ENCODE assay signal across 10 mouse cellular contexts in genomic region chr1:133057345-133058034, GRCm38 (mm10). TPM values are rescaled to one million over a fixed set of nuclear protein-coding genes. Genes with fewer than 3 reads are reported as not detected.
DNase-seq lines count a peak whose midpoint lies in the region; ATAC-seq and TF ChIP-seq lines count a peak whose summit lies in the region.
"Had no signal": no experiment of that assay in that cellular context is flagged by ENCODE, and none has a peak within 500 bp of the region (broad histone marks: within the 10 kb centered on the region; RNA-seq: fewer than 3 reads in every experiment).

No protein-coding gene starts in this region.

- H3K27ac ChIP-seq in kidney, embryonic 15.5 days, result 0 out of 2 replicates have a peak overlapping the region, but pooled peaks have one; percentile 22
- no peak overlapping the region for H3K27ac ChIP-seq in kidney, embryonic 16.5 days (ENCODE audit: low read length)
- H3K27ac ChIP-seq in hindbrain, postnatal 0 days, result peak overlapping the region; percentile 26; the same call in 1 of the 2 replicates
- H3K27ac ChIP-seq: liver, embryonic 13.5 days had no signal

- no peak for ATAC-seq in kidney, embryonic 15.5 days (replicated peaks; ENCODE audit: low FRiP score)
- no peak for ATAC-seq in kidney, embryonic 16.5 days (ENCODE audit: low FRiP score, low TSS enrichment)
- no peak for ATAC-seq in hindbrain, postnatal 0 days

- no peaks in the 10 kb centered on the region for H3K36me3 ChIP-seq in kidney, embryonic 15.5 days
- H3K36me3 ChIP-seq in kidney, embryonic 16.5 days (ENCODE audit: insufficient read depth, low read length), result no peaks in the 10 kb centered on the region
- H3K36me3 ChIP-seq in hindbrain, postnatal 0 days (ENCODE audit: insufficient read depth, low read length), result no peaks in the 10 kb centered on the region
- H3K36me3 ChIP-seq: liver, embryonic 13.5 days had no signal

- no peak overlapping the region for H3K4me3 ChIP-seq in kidney, embryonic 15.5 days (replicated peaks)
- H3K4me3 ChIP-seq in kidney, embryonic 16.5 days (ENCODE audit: low read length), result no peak overlapping the region
- H3K4me3 ChIP-seq in hindbrain, postnatal 0 days (ENCODE audit: low read length), result no peak overlapping the region
- H3K4me3 ChIP-seq: liver, embryonic 13.5 days had no signal

- DNase-seq in A20 (ENCODE audit: low read depth, low spot score), result peak; percentile 73
- DNase-seq in adrenal gland, postnatal 14 days, result peak; percentile 81
- no peak for DNase-seq in hindbrain, postnatal 0 days (ENCODE audit: low spot score)
- DNase-seq in frontal cortex, postnatal 10 days (ENCODE audit: low spot score in 2 of 2), result no peak
- no peak for DNase-seq in cerebellum, postnatal 36 days
- DNase-seq in cerebellum, postnatal 10 days, result no peak
- DNase-seq: cerebellum, adult 9-11 months; liver, embryonic 13.5 days had no signal

- H3K9ac ChIP-seq in kidney, embryonic 15.5 days, result no peak overlapping the region
- no peak overlapping the region for H3K9ac ChIP-seq in kidney, embryonic 16.5 days (replicated peaks; ENCODE audit: low read length)
- H3K9ac ChIP-seq in hindbrain, postnatal 0 days (replicated peaks; ENCODE audit: low read length), result 0 out of 2 replicates have a peak overlapping the region, but pooled peaks have one; percentile 9
- H3K9ac ChIP-seq: liver, embryonic 13.5 days had no signal

- no peaks in the 10 kb centered on the region for H3K9me3 ChIP-seq in kidney, embryonic 15.5 days (replicated peaks)
- no peaks in the 10 kb centered on the region for H3K9me3 ChIP-seq in kidney, embryonic 16.5 days (ENCODE audit: low read length)
- H3K9me3 ChIP-seq in hindbrain, postnatal 0 days (ENCODE audit: low read length), result no peaks in the 10 kb centered on the region
- H3K9me3 ChIP-seq: liver, embryonic 13.5 days had no signal

- WGBS in kidney, embryonic 15.5 days, result 46% methylated on average over 7 of the region's 7 CpGs
- WGBS in kidney, embryonic 16.5 days, result 48% methylated on average over 7 of the region's 7 CpGs
- 43% methylated on average over 7 of the region's 7 CpGs for WGBS in hindbrain, postnatal 0 days

- peaks cover 47% of the 10 kb centered on the region for H3K4me1 ChIP-seq in kidney, embryonic 15.5 days
- peaks cover 33% of the 10 kb centered on the region for H3K4me1 ChIP-seq in kidney, embryonic 16.5 days (ENCODE audit: insufficient read depth, low read length)
- peaks cover 8% of the 10 kb centered on the region; the same call in 1 of the 2 replicates for H3K4me1 ChIP-seq in hindbrain, postnatal 0 days (ENCODE audit: insufficient read depth, low read length)

- no peaks in the 10 kb centered on the region for H3K27me3 ChIP-seq in kidney, embryonic 15.5 days
- H3K27me3 ChIP-seq in kidney, embryonic 16.5 days (ENCODE audit: insufficient read depth, low read length), result no peaks in the 10 kb centered on the region
- no peaks in the 10 kb centered on the region for H3K27me3 ChIP-seq in hindbrain, postnatal 0 days (ENCODE audit: insufficient read depth, low read length)
- H3K27me3 ChIP-seq: liver, embryonic 13.5 days had no signal

- no peak overlapping the region for H3K4me2 ChIP-seq in kidney, embryonic 15.5 days
- no peak overlapping the region for H3K4me2 ChIP-seq in kidney, embryonic 16.5 days (replicated peaks; ENCODE audit: low read depth, low read length)
- H3K4me2 ChIP-seq in hindbrain, postnatal 0 days (ENCODE audit: low read depth, low read length), result no peak overlapping the region
- H3K4me2 ChIP-seq: liver, embryonic 13.5 days had no signal

- TF ChIP-seq CTCF in hindbrain, postnatal 0 days (IDR thresholded peaks at IDR 0.05; ENCODE audit: low read depth), result no peak

RNA-seq across cellular contexts. Expression of gene Pik3c2b, which starts 12.0 kb away (rescaled TPM):
- 6.1 and 6.3 TPM in 2 replicates for polyA plus RNA-seq in kidney, embryonic 15.5 days (2015; fragmentation: Nextera tagmentation; extraction: Ambion mirVana)
- 5.1 and 5.8 TPM in 2 replicates for polyA plus RNA-seq in kidney, embryonic 16.5 days (2015; fragmentation: Nextera tagmentation; extraction: Ambion mirVana)
- total RNA-seq in adrenal gland, postnatal 14 days (2021), result 8.4 and 11.3 TPM in 2 replicates
- total RNA-seq in hindbrain, postnatal 0 days (2014; rRNA removed), result 20.7 and 23.0 TPM in 2 replicates
- polyA plus RNA-seq in hindbrain, postnatal 0 days (2015; fragmentation: Nextera tagmentation; extraction: Ambion mirVana), result 7.1 and 8.7 TPM in 2 replicates

RNA-seq across cellular contexts. Expression of gene Mdm4, which starts 27.1 kb away (rescaled TPM):
- polyA plus RNA-seq in kidney, embryonic 15.5 days (2015; fragmentation: Nextera tagmentation; extraction: Ambion mirVana), result 32.4 and 32.6 TPM in 2 replicates
- polyA plus RNA-seq in kidney, embryonic 16.5 days (2015; fragmentation: Nextera tagmentation; extraction: Ambion mirVana), result 27.2 and 29.0 TPM in 2 replicates
- total RNA-seq in adrenal gland, postnatal 14 days (2021), result 73.7 and 95.4 TPM in 2 replicates
- 55.3 and 61.3 TPM in 2 replicates for total RNA-seq in hindbrain, postnatal 0 days (2014; rRNA removed)
- polyA plus RNA-seq in hindbrain, postnatal 0 days (2015; fragmentation: Nextera tagmentation; extraction: Ambion mirVana), result 29.1 and 32.2 TPM in 2 replicates

Comparison
In these comparisons a context has a peak if more than half of its experiments do, and no peak if none do; other contexts are left out.
1. DNase-seq: peak in A20 (single experiment) and adrenal gland, postnatal 14 days (single experiment); none in hindbrain, postnatal 0 days (single experiment), frontal cortex, postnatal 10 days (0 of 2), cerebellum, postnatal 36 days (0 of 2) and cerebellum, postnatal 10 days (0 of 2).